Mouse (Mus musculus): ENCODE results near the gene Pou6f1. TPM values are rescaled to one million over a fixed set of nuclear protein-coding genes. Genes with fewer than 3 reads are reported as not detected.
"Not testable (repeated sequence)": the region's sequence is repeated elsewhere in the genome, so short reads cannot be mapped to it uniquely, and the experiment has no call there.

Gene Pou6f1
- polyA plus RNA-seq, 1 experiment from 2014 or later = 50.4 TPM

DNA sequence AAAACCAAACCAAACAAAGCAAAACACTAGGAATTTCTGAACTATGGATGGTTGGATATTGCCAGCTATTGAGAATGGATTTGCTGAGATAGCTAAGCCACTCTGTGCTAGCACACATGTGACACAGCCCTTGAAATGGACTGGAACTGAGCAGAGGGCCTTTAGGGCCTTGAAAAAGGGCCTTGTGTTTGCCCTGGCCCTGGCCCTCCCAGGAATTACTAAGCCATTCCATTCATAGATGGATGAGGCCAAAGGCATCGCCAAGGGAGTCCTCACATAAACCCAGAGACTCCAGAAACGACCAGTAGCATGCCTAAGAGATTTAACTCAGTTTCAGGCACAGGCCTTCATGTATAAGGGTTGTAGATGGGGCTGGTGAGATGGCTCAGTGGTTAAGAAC, 33.3 kb downstream of the Pou6f1 start:
- no peak overlapping the region for H3K27ac ChIP-seq (replicated peaks)
- no peaks in the 10 kb centered on the region for H3K36me3 ChIP-seq
- no peaks in the 10 kb centered on the region for H3K4me1 ChIP-seq
- 67% methylated on average over 2 of the region's 2 CpGs for WGBS
- H3K9me3 ChIP-seq = no peaks in the 10 kb centered on the region
- H3K4me3 ChIP-seq = no peak overlapping the region
- no peak overlapping the region for H3K4me2 ChIP-seq (replicated peaks)
- ATAC-seq (replicated peaks) = no peak
- H3K27me3 ChIP-seq = no peaks in the 10 kb centered on the region
- H3K9ac ChIP-seq (replicated peaks) = no peak overlapping the region

DNA sequence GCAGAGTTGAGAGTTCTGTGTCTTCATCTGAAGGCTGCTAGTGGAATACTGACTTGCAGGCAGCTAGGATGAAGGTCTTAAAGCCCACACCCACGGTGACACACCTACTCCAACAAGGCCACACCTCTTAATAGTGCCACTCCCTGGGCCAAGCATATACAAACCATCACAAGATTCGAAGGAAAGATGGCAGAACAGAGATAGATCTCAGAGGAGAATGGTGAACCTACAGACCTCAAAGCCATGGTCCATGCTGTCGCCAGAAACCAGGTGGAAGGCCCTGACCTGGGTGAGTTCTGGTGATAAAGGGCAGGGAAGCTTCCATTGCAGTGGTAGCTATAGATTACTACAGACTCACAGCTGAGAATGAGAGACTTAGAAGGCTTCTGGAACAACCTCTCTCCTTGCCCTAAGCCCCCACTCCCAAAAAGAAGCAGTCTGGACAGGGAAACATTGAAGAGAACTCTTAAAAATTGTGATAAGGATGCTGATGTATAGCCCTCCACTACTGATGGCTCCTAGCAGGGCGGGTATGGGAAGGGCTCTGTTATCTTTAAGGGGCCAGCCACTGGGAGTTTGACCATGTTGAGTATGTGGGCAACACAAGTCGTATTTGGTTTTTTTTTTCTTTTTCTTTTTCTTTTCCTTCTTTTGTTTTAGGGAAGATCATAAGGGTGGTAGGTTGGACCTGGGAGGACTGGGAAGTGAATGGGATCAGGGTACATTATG, 41.9 kb downstream of the Pou6f1 start:
- ATAC-seq (replicated peaks) = no peak
- Histone ChIP-seq H3K4me3 (no peak overlapping the region), H3K4me1 (no peaks in the 10 kb centered on the region)

GRCm38 (mm10) chr15:100556378-100556777, 43.4 kb downstream of the Pou6f1 start:
- H3K9me3 ChIP-seq = no peaks in the 10 kb centered on the region
- no peaks in the 10 kb centered on the region for H3K36me3 ChIP-seq
- H3K27ac ChIP-seq (replicated peaks) = no peak overlapping the region
- H3K4me3 ChIP-seq = no peak overlapping the region
- ATAC-seq (replicated peaks) = no peak
- 91% methylated on average over 9 of the region's 9 CpGs for WGBS
- no peaks in the 10 kb centered on the region for H3K27me3 ChIP-seq
- H3K4me2 ChIP-seq (replicated peaks) = no peak overlapping the region
- H3K4me1 ChIP-seq = 0 out of 2 replicates have a peak, but pooled peaks cover 4% of the 10 kb centered on the region
- H3K9ac ChIP-seq (replicated peaks) = no peak overlapping the region

More for the DNA sequence above, 41.9 kb downstream of the Pou6f1 start:
- Histone ChIP-seq H3K36me3 (no peaks in the 10 kb centered on the region), H3K27ac (replicated peaks) (no peak overlapping the region), H3K4me2 (replicated peaks) (no peak overlapping the region), H3K27me3 (no peaks in the 10 kb centered on the region), H3K9ac (replicated peaks) (no peak overlapping the region), H3K9me3 (no peaks in the 10 kb centered on the region)
- WGBS = 75% methylated on average over 5 of the region's 5 CpGs

DNA sequence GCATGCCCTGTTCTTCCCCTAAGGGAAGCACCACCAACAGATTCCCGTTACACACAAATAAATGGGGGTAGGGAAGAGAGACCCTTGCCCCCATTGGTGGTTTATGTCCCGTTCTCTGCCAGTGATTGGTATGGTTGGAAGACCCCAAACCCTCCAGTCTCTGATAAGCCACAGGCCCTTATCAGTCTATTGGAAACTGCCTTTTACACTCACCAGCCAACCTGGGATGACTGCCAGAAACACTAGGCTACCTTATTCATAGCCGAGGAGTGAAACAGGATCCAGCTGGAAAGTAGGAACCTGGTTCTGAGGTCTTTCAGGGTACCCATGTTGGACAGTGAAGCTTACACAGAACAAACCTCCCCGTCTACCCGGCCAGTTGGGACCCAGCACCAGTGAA, 43.8 kb downstream of the Pou6f1 start:
- ATAC-seq (replicated peaks) = no peak
- 89% methylated on average over 5 of the region's 5 CpGs for WGBS
- no peaks in the 10 kb centered on the region for H3K9me3 ChIP-seq
- H3K4me1 ChIP-seq = peaks cover 7% of the 10 kb centered on the region
- no peaks in the 10 kb centered on the region for H3K36me3 ChIP-seq
- H3K27ac ChIP-seq (replicated peaks) = no peak overlapping the region
- H3K4me3 ChIP-seq = no peak overlapping the region
- no peak overlapping the region for H3K9ac ChIP-seq (replicated peaks)
- no peak overlapping the region for H3K4me2 ChIP-seq (replicated peaks)
- no peaks in the 10 kb centered on the region for H3K27me3 ChIP-seq

GRCm38 (mm10) chr15:100551326-100552307, 48.2 kb downstream of the Pou6f1 start, which contains the start of gene Tfcp2:
Tfcp2 (minus strand) TSS chr15:100552008.
- Histone ChIP-seq H3K27ac (replicated peaks) (peak within 1 kb of the TSS; percentile 90), H3K27me3 (no peaks in the 10 kb centered on the region), H3K4me2 (replicated peaks) (peak within 1 kb of the TSS; percentile 86), H3K4me3 (peak within 1 kb of the TSS; percentile 100), H3K9me3 (no peaks in the 10 kb centered on the region), H3K9ac (replicated peaks) (peak within 1 kb of the TSS; percentile 92), H3K36me3 (peaks cover 9% of the 10 kb centered on the region), H3K4me1 (peaks cover 18% of the 10 kb centered on the region)
- under 1% methylated on average over 84 of the region's 84 CpGs for whole genome bisulfite sequencing
- peak; percentile 100 for ATAC-seq (replicated peaks)

DNA sequence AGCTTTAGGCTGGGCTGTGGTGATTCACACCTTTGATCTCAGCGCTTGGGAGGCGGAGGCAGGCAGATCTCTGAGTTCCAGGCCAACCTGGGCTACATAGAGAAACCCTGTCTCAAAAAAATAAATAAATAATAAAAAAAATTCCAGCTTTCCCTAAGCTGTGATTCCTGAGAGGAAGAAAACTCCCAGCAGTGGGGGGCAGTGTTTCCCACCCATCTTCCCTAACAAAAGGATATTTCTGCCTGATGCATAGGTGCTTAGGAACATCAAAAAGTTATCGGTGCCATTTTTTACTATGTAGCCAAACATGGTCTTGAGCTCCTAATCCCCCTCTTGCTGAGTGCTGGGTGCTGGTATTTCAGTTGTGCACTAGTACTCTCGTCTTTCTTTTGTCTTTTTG, 49.5 kb downstream of the Pou6f1 start:
- H3K27me3 ChIP-seq = no peaks in the 10 kb centered on the region
- H3K27ac ChIP-seq (replicated peaks) = no peak overlapping the region
- H3K9ac ChIP-seq (replicated peaks) = no peak overlapping the region
- peaks cover 9% of the 10 kb centered on the region for H3K36me3 ChIP-seq
- ATAC-seq (replicated peaks) = no peak
- H3K9me3 ChIP-seq = no peaks in the 10 kb centered on the region
- 91% methylated on average over 4 of the region's 4 CpGs for WGBS
- H3K4me3 ChIP-seq = peak overlapping the region; percentile 100; the same call in 1 of the 2 replicates
- peak overlapping the region; percentile 86 for H3K4me2 ChIP-seq (replicated peaks)
- peaks cover 18% of the 10 kb centered on the region for H3K4me1 ChIP-seq

DNA sequence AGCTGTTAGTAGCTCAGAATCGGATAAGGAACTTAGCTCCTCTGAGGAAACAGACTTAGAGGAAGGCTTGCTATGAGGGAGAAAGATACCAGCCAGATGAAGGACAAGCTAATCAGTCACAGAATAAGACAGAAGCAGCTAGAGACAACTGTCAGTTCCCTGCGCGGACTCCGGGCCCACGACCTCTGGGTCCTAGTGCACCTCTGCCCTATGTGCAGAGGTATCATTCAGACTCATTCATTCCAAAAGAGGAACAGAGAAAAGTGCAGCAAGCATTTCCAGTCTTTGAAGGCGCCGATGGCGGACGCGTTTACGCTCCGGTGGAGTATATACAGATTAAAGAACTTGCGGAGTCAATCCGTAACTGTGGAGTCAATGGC, 56.1 kb downstream of the Pou6f1 start:
- WGBS = 97% methylated on average over 14 of the region's 14 CpGs
- H3K4me3 ChIP-seq; H3K27ac ChIP-seq (replicated peaks); H3K36me3 ChIP-seq; H3K27me3 ChIP-seq; H3K9ac ChIP-seq (replicated peaks); H3K4me1 ChIP-seq; ATAC-seq (replicated peaks); H3K4me2 ChIP-seq (replicated peaks); H3K9me3 ChIP-seq: not testable (repeated sequence)

- WGBS = 96% methylated on average over 28 of the region's 28 CpGs
- not testable (repeated sequence) for H3K4me2 ChIP-seq (replicated peaks); H3K36me3 ChIP-seq; H3K4me3 ChIP-seq; H3K27me3 ChIP-seq; ATAC-seq (replicated peaks); H3K27ac ChIP-seq (replicated peaks); H3K4me1 ChIP-seq; H3K9ac ChIP-seq (replicated peaks); H3K9me3 ChIP-seq
These were observed 56.7 kb downstream of the Pou6f1 start for GRCm38 (mm10) chr15:100542876-100543650.

DNA sequence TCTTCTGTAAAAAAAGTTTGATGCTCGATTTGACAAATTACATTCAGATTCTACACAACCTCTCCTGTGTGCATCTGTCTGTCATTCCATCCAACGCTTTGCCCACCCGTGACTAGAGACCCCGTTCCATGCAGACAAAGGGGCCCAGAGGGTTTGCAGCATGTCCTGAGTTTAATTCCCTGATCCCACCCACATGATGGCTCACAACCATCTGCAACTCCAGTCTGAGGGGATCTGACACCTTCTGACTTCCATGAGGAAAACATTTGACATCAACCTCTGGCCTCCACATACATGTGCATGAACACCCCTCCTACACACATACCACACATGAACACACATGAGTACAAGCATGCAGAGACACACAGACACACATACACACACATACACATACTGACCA, 58.4 kb downstream of the Pou6f1 start:
- Histone ChIP-seq H3K27ac (replicated peaks) (no peak overlapping the region), H3K9ac (replicated peaks) (no peak overlapping the region), H3K4me1 (no peaks in the 10 kb centered on the region), H3K4me2 (replicated peaks) (no peak overlapping the region), H3K27me3 (no peaks in the 10 kb centered on the region), H3K9me3 (no peaks in the 10 kb centered on the region), H3K36me3 (no peaks in the 10 kb centered on the region; the same call in 1 of the 2 replicates), H3K4me3 (no peak overlapping the region)
- ATAC-seq (replicated peaks) = no peak
- 94% methylated on average over 4 of the region's 4 CpGs for WGBS

DNA sequence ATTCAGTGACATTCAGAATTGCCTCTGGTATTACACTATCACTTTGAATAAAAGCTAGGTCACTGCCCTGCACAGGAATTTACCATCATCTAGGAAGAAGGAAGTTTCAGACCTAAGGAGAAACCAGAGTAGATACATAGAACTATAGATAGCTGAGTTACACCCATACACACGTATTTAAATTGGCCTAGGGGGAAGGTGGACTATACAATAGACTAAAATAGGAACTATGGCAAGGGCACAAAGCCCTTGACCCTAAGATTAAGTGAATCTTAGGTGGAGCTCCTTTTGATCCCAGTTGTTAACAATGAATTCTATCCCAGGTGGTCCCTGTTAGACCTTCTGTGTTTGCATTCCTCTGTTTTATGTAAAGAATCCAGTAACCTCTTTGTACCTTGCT, 58.8 kb downstream of the Pou6f1 start:
- not testable (repeated sequence) for H3K27me3 ChIP-seq; H3K27ac ChIP-seq (replicated peaks); H3K36me3 ChIP-seq; H3K4me3 ChIP-seq; ATAC-seq (replicated peaks); H3K9ac ChIP-seq (replicated peaks); H3K4me2 ChIP-seq (replicated peaks); H3K9me3 ChIP-seq; H3K4me1 ChIP-seq
- 78% methylated on average over 1 of the region's 1 CpGs for WGBS

DNA sequence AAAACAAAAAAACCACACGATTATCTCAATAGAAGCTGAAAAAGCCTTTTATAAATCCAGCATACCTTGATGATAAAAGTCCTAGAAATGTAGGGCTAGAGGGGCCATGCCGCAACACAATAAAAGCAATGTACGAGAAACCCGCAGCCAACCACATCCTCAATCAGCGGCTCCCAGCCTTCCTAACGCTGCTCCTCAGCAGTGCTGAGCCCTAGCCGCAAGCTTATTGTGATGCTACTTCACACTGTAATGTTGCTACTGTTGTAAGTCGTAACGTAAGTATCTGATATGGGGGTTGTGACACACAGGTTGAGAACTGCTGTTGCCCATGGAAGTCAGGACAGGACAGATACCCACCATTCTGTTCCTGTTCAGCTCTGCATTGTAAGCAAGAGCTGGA, 60.4 kb downstream of the Pou6f1 start:
- no peaks in the 10 kb centered on the region; the same call in 1 of the 2 replicates for H3K36me3 ChIP-seq
- H3K4me1 ChIP-seq = no peaks in the 10 kb centered on the region

More for the DNA sequence above, 60.4 kb downstream of the Pou6f1 start:
- Histone ChIP-seq H3K27me3 (no peaks in the 10 kb centered on the region), H3K9ac (replicated peaks) (no peak overlapping the region), H3K4me2 (replicated peaks) (no peak overlapping the region), H3K27ac (replicated peaks) (no peak overlapping the region), H3K9me3 (no peaks in the 10 kb centered on the region), H3K4me3 (no peak overlapping the region)
- 94% methylated on average over 9 of the region's 9 CpGs for WGBS
- no peak for ATAC-seq (replicated peaks)
